Mouse (Mus musculus) ES-CJ7 (cell line): ENCODE data around the gene Hist1h2bn.

ENCODE experiments used
- DNase-seq: peaks from one replicate; pipeline ENCODE4 v3.0.0; 2011; ENCODE audit warnings: low read depth, low spot score

Hist1h2bn gene

DNA sequence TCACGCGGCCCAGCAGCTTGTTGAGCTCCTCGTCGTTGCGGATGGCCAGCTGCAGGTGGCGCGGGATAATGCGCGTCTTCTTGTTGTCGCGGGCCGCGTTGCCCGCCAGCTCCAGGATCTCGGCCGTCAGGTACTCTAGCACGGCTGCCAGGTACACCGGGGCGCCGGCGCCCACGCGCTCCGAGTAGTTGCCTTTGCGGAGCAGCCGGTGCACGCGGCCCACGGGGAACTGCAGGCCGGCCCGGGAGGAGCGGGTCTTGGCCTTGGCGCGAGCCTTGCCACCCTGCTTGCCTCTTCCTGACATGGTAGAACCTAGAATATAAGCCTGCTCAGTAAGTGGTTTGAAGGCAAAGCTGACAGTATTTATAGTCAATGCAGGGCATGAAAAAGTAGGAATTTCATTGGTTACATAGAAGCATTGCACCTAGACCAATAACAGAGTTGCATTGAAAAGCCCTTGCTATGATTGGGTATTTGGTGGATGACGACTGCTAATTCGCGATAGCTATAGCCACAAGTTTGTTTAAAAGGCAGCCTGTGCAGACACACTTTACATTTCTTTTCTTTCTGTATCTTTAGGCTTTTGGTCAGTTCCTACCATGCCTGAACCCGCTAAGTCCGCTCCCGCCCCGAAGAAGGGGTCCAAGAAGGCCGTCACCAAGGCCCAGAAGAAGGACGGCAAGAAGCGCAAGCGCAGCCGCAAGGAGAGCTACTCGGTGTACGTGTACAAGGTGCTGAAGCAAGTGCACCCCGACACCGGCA lies at the start of gene Hist1h2bn, which contains the start of gene Hist1h2ak:
Hist1h2bn (plus strand) TSS at position 600 of the 762 bp plus-strand sequence.
Hist1h2ak (minus strand) TSS at position 304 of the 762 bp plus-strand sequence.
- DNase-seq, result peak; percentile 99

DNA sequence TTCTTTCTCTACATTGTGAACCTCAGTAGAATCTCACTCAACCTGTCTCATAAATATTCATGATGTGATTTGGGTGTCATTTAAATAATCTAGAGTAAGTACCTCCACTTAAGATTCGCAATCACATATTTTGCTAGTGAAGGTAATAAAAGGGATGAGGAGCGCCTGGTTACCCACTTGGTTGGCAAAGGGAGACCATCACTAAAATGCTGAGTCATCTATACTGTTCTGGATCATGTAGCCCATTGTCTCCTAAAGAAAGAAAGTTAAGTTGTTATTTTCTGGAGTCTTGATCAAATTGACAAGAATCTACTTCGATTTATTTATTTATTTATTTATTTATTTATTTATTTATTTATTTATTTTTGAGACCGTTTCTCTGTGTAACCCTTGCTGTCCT lies 47.3 kb upstream of the Hist1h2bn start:
- no peak for DNase-seq

DNA sequence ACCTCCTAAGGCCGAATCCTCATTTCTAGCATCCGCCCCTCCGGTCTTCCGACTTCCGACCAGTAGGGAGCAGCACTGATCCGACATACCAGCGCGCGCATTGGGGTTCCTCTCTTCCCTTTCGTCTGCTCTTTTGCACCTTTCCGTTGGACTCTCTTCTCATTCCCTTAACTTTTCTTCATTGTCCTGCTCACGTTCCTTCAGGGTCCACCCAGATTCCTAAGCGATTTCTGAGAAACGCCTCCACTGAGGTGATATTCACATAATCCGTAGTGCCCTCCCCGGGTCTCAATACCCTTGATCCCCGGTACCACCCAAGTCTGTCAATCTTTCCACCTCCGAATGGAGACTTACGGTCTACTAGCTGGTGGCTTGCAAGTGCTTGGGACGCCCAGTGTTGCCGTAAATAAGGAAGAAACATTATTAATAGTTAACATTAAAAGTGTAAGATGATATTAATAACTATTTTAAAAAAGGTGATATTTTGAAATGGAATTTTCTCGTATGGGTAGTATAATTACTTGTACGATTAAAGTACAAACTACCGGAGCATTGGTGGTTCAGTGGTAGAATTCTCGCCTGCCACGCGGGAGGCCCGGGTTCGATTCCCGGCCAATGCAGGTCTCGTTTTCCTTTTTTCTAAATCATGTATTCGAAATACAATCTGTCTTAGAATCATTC lies 43.8 kb upstream of the Hist1h2bn start:
- DNase-seq, result peak; percentile 87

DNA sequence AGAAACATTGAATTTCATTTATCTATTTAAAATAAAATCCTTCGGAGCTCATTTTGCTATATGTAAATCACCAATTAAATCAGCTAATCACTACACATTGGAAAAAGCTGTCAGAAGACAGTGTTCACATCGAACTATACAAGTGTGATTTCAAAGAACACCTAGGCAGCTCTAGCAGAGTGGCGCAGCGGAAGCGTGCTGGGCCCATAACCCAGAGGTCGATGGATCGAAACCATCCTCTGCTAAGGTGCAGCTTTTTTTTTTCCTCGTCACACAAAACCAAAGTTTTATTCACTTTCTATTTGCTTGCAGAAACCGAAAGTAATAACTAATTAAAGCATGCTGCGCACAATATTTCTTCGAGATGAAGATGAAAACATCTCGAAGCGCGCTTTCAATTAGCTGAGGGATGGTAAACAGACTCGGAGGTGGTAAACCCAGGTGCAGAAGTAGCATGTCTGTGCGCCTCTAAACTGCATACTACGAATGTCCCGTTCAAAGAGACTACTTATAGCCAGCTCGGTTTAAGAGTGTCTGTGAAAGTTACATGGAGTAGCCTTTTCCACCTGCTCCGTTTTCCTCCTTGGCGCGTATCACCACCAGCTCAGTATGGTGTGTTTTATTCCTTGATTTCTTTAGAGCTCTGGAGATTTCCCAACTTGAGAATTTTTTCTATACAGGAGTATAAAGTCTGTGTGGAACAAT lies 43.0 kb upstream of the Hist1h2bn start:
- peak; percentile 60 for DNase-seq

GRCm38 (mm10) chr13:21711698-21712097 lies 42.2 kb upstream of the Hist1h2bn start:
- DNase-seq, result no peak

- DNase-seq, result peak; percentile 79
Measured at GRCm38 (mm10) chr13:21714725-21715124, 39.2 kb upstream of the Hist1h2bn start.

DNA sequence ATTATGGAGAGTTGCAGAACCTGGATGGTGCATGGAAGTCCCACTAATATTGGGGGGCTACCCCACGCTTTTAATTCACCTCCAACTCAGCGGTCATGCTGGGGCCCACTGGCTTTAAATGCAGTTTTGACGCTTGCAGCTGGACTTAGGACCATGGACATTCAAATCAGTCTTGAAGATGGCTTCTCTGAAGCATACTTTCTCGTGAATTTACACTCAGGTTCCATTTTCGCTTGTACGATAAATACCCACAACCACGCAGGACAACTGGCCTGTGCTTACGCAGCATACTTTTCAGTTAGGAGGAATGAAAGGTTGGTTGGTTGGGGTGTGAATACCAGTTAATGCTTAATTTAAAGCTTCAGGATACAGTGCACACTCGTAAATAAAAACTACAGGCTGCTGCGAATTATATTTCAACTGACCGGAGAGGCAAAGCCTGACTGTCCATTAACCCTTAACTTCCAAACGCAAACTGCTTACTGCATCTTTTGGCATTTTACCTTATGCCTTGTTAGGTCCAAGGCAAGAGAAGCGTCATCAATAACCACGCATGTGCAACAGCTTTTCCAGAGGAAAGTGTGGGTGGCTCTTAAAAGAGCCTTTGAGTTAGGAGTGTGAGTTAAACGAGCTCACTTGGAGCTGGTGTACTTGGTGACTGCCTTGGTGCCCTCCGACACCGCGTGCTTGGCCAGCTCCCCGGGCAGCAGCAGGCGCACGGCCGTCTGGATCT lies 38.6 kb upstream of the Hist1h2bn start:
- peak; percentile 82 for DNase-seq

DNA sequence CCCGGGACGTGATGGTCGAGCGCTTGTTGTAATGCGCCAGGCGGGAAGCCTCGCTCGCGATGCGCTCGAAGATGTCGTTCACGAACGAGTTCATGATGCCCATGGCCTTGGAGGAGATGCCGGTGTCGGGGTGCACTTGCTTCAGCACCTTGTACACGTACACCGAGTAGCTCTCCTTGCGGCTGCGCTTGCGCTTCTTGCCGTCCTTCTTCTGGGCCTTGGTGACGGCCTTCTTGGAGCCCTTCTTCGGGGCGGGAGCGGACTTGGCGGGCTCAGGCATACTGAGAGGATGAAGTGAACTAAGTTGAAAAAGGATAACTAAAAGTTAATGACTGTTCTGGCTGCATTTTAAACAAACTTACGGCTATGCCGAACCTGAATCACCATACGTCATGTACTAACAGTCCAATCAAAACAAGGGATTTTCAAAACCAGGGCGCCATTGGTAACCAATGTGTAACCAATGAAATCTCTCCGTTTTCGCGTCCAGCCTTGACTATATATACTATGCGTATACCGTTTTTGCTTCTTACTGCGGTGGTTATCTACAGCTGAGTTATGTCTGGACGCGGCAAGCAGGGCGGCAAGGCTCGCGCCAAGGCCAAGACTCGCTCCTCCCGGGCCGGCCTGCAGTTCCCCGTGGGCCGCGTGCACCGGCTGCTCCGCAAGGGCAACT lies 37.9 kb upstream of the Hist1h2bn start, which contains the start of the genes Hist1h2bl and Hist1h2ai:
Hist1h2bl (minus strand) TSS at position 280 of the 676 bp plus-strand sequence.
Hist1h2ai (plus strand) TSS at position 559 of the 676 bp plus-strand sequence.
- peak; percentile 98 for DNase-seq

DNA sequence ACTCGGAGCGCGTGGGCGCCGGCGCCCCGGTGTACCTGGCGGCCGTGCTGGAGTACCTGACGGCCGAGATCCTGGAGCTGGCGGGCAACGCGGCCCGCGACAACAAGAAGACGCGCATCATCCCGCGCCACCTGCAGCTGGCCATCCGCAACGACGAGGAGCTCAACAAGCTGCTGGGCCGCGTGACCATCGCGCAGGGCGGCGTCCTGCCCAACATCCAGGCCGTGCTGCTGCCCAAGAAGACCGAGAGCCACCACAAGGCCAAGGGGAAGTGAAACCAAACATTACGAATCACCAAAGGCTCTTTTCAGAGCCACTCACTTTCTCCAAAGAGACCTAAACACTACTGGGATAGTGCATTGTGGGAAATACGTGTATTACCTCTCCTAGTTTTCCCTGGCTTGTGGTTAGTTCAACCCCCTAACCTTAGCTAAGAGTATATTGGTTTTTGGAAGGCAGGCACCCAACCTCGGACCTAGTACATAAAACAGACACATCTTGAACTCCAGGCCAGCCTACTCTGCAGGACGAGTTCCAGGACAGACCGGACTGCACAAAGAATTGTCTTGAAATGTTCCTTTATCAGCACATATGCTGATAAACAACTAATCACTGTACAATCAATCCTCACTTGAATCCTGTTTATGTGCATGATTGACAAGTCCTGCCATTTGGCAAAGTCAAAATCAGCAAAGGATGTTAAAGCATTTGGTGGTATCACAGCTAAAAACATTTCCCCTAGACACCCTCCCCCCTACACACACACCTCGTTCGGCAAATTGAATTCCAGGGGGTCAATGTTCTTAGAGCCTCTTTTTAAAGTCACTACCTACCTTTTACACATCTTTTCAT lies 37.2 kb upstream of the Hist1h2bn start:
- DNase-seq, result peak; percentile 83

GRCm38 (mm10) chr13:21717397-21718357 lies 36.2 kb upstream of the Hist1h2bn start, which contains the start of gene Hist1h3h:
Hist1h3h (plus strand) TSS chr13:21717659.
- DNase-seq, result peak; percentile 95

GRCm38 (mm10) chr13:21718381-21719080 lies 35.4 kb upstream of the Hist1h2bn start:
- DNase-seq, result peak; percentile 72

GRCm38 (mm10) chr13:21721107-21721756 lies 32.7 kb upstream of the Hist1h2bn start:
- peak; percentile 74 for DNase-seq

GRCm38 (mm10) chr13:21721757-21722372 lies 32.1 kb upstream of the Hist1h2bn start, which contains the start of gene Hist1h2bm:
Hist1h2bm (plus strand) TSS chr13:21722044.
- DNase-seq, result peak; percentile 96

DNA sequence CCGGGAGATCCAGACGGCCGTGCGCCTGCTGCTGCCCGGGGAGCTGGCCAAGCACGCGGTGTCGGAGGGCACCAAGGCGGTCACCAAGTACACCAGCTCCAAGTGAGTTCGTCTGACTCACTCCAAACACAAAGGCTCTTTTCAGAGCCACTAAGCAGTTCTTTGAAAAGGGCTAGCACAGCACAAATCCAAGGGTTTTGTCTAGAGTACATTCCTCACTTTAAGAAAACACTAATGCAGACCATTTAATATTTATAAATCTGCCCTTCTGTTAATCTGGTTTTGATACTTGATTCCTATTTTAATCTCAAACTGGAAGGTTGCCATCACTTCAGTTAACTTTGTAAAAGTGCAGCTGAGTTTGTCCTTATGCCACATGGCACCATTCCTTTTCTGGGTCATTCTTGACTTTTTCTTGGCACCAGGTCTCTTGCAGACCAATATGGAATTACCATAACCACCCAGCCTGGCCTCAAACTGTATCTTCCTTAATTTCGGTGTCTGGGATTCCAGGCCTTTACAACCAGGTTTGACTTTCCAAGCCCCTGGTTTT lies 31.5 kb upstream of the Hist1h2bn start:
- peak; percentile 64 for DNase-seq

GRCm38 (mm10) chr13:21722993-21723836 lies 30.7 kb upstream of the Hist1h2bn start:
- peak; percentile 60 for DNase-seq
